Mouse (Mus musculus) small intestine, adult 10 weeks (tissue): ENCODE data around the gene Faf2. TPM values are rescaled to one million over a fixed set of nuclear protein-coding genes. Genes with fewer than 3 reads are reported as not detected.

ENCODE experiments used
- polyA plus RNA-seq: library from polyadenylated mRNA; stranded (reverse); fragments of 350-450 nt; fragmentation: Illumina TruSeq; extraction: RNeasy Lipid Tissue Mini Kit (QIAGEN cat#74804); gene quantifications from one replicate; pipeline ENCODE4 v1.2.3, GENCODE M21; 2014; ENCODE audit warnings: low replicate concordance

Faf2 gene
- 19.5 TPM for polyA plus RNA-seq

DNA sequence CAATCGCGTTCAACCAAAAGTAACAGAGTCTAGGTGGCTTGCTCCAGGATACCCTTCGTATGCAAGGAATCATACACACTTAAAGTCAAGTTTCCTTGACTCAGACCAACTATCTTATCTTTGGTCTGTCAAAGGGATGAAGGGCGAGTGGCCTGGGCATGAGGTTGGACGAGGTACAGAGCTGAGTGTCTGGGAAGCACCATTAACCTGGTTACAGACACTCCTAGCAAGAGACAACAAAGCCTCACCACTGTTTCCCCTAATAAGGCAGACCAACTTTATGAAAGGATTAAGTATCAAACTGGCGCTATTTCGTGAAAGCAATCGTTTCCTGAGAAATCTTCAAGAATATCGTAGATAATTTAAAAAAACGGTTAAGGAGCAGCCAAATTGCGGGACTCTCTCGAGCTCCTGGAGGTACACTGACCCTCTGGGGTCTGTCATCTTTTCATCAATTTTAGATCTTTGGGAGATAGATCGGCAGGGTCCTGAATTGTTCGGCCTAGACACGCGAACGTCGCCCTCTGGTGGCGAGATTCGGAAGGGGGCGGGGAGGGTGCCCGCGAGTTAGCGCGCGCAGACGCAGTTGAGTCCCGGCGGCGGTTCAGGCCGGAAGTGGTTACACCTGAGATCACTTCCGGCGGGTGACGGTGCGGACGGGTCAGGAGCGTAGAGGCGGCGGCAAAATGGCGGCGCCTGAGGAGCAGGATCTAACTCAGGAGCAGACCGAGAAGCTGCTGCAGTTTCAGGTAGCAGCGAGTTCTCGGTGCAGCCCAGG is at the start of gene Faf2:
Faf2 (plus strand) TSS at position 630 of the 778 bp plus-strand sequence.

GRCm38 (mm10) chr13:54574854-54575481 is 46.6 kb upstream of the Faf2 start, which contains the start of gene Arl10:
Gene Arl10, plus strand, starts transcription at chr13:54575015.

GRCm38 (mm10) chr13:54589996-54590951 is 31.3 kb upstream of the Faf2 start, which contains the start of the genes Nop16 and Higd2a:
Gene Nop16, minus strand, starts transcription at chr13:54590090.
Gene Higd2a, plus strand, starts transcription at chr13:54590207.

DNA sequence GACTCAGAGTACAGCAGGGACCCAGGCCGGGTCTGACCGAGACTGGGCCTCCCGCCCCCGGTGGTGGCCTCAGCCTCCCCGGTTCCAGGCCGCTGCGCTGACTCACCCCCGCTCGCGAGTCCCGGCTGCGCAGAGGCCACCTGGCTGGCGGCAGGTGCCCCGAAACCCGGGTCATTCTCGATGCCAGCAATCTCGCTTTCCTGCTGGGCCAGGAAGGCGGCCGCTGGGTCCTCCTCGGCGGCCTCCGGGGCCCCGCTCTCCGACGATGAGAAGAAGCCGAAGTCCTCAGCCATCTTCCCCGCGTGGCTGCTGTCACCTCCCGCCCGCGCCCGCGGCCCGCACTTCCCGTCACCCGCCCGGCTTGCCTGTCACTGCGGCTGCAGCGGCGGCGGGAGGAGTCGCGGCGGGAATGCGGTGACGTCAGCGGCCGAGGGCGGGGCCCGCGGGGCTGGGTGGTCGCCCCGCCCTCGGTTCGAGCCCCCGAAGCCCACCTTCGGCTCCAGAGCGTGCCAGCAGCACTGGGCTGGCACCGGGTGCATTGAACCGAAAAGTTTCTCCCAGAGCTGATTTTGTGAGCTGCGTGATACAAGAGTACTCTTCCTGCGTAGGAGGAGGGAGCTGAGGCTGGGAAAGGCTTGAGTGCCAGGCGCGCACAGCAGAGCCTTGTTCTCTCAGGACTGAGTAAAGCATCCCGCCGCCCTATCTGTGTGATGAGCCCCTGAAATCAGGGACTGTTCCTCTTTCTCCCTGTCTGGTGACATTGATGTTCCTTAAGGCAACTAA is 10.4 kb upstream of the Faf2 start, which contains the start of gene Cltb:
Cltb (minus strand) TSS at position 373 of the 783 bp plus-strand sequence.

DNA sequence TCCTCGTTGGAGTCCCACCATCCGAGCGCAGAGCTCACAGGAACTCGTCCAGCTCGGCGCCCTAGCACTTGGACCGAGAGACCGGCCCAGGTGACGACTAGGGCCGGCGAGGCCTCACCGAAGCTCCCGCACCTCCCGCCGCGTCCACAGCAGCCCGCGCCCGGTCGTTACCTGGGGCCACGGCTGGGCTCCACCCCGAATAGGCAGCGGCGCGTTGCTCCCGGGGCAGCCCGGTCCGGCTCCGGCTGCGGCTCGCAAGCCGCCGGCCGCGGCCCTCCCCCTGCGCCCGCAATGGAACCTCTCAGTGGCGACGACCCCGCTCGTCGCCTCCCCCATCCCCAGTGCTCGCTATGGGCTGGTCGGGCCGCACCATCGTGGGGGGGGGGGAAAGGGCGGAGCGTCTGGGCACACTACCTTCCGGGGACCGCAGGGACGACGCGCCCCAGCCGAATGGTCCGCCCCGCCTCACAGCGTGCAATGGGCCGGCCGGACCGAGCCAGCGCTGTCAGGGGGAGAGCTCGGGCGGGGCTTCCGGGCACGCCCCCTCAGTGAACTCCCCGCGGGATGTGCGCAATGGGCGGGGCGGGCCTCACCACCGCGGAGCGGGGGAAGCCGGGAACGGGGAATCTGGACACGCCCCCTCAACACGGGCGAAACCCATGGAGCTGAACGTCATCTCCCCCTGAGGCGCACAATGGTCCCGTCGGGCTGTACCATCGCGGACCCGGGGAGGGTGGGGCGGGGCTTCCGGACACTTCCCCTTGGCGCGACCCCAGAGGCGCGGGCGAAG is 72.2 kb downstream of the Faf2 start, which contains the start of gene Rnf44:
Rnf44 (minus strand) TSS at position 350 of the 790 bp plus-strand sequence.

GRCm38 (mm10) chr13:54701243-54701642 is 79.7 kb downstream of the Faf2 start, which contains the start of gene Cdhr2:
Gene Cdhr2, plus strand, starts transcription at chr13:54701461.

Other genes with a start within 250 kb of the Faf2 start
- gene Thoc3, start 152.9 kb upstream of the Faf2 start, polyA plus RNA-seq = 2.2 TPM
- 3.4 TPM for gene Simc1, start 118.0 kb upstream of the Faf2 start, polyA plus RNA-seq
- gene 4833439L19Rik, start 56.3 kb upstream of the Faf2 start, polyA plus RNA-seq = 141 TPM
- gene Arl10, start 46.8 kb upstream of the Faf2 start, polyA plus RNA-seq = 1.3 TPM
- 3.6 TPM for gene Nop16, start 31.7 kb upstream of the Faf2 start, polyA plus RNA-seq
- gene Higd2a, start 31.6 kb upstream of the Faf2 start, polyA plus RNA-seq = 5.9 TPM
- gene Cltb, start 10.4 kb upstream of the Faf2 start, polyA plus RNA-seq = 15.1 TPM
- gene Rnf44, start 72.1 kb downstream of the Faf2 start, polyA plus RNA-seq = 22.1 TPM
- 42.9 TPM for gene Cdhr2, start 79.7 kb downstream of the Faf2 start, polyA plus RNA-seq
- gene Gprin1, start 128.1 kb downstream of the Faf2 start, polyA plus RNA-seq = not detected
- not detected for gene Sncb, start 144.8 kb downstream of the Faf2 start, polyA plus RNA-seq
- not detected for gene Eif4e1b, start 162.2 kb downstream of the Faf2 start, polyA plus RNA-seq
- gene Tspan17, start 167.6 kb downstream of the Faf2 start, polyA plus RNA-seq = not detected